Mouse (Mus musculus) hindbrain, embryonic 16.5 days (tissue): ENCODE measurements at regions not wholly inside any gene's neighbourhood (a gene's known extent, or its start where the extent isn't known, plus 50 kb on each side); places are given as distances from the start of the nearest gene placed in this dataset.

ENCODE experiments used
- ATAC-seq: fragments of 200-750 bp; cut with Nextera tagmentation; 2 replicates; pipeline ENCODE4 v1.8.0; 2017; ENCODE audit warnings: moderate TSS enrichment, moderate library complexity
- H3K27ac ChIP-seq: fragments of 300-500 bp; sonication (generic); 2 replicates; pipeline ENCODE4 v1.5.1; 2014; ENCODE audit warnings: low read depth, mild to moderate bottlenecking, control low read depth, low read length, moderate library complexity
- H3K27me3 ChIP-seq: fragments of 300-500 bp; sonication (generic); replicated peaks from 2 replicates; pipeline ENCODE4 v1.6.1; 2014; ENCODE audit warnings: low read length; ENCODE audit not compliant: control insufficient read depth, insufficient read depth
- H3K36me3 ChIP-seq: fragments of 300-500 bp; sonication (generic); 2 replicates; pipeline ENCODE4 v1.6.1; 2014; ENCODE audit warnings: mild to moderate bottlenecking, low read length, moderate library complexity, mixed read lengths; ENCODE audit not compliant: control insufficient read depth, insufficient read depth
- H3K4me1 ChIP-seq: fragments of 300-500 bp; sonication (generic); 2 replicates; pipeline ENCODE4 v1.6.1; 2014; ENCODE audit warnings: low read depth, low read length; ENCODE audit not compliant: control insufficient read depth, insufficient read depth
- H3K4me2 ChIP-seq: fragments of 300-500 bp; sonication (generic); 2 replicates; pipeline ENCODE4 v1.6.1; 2014; ENCODE audit warnings: mild to moderate bottlenecking, low read length, control low read depth, moderate library complexity
- H3K4me3 ChIP-seq: fragments of 300-500 bp; sonication (generic); 2 replicates; pipeline ENCODE4 v1.5.1; 2014; ENCODE audit warnings: mild to moderate bottlenecking, low read length, control low read depth, moderate library complexity
- H3K9ac ChIP-seq: fragments of 300-500 bp; sonication (generic); 2 replicates; pipeline ENCODE4 v1.6.1; 2014; ENCODE audit warnings: low read depth, mild to moderate bottlenecking, control low read depth, low read length, moderate library complexity
- H3K9me3 ChIP-seq: fragments of 300-500 bp; sonication (generic); 2 replicates; pipeline ENCODE4 v1.6.1; 2014; ENCODE audit warnings: mild to moderate bottlenecking, low read length, moderate library complexity; ENCODE audit not compliant: control insufficient read depth
- WGBS: fragments of 180-500 bp; shearing (Covaris S2); extraction: QIAGEN DNeasy Blood & Tissue Kit; methylation state at CpG from one replicate; pipeline ENCODE4 v1.1.7; 2014; 5-methylcytosine and 5-hydroxymethylcytosine counted together

DNA sequence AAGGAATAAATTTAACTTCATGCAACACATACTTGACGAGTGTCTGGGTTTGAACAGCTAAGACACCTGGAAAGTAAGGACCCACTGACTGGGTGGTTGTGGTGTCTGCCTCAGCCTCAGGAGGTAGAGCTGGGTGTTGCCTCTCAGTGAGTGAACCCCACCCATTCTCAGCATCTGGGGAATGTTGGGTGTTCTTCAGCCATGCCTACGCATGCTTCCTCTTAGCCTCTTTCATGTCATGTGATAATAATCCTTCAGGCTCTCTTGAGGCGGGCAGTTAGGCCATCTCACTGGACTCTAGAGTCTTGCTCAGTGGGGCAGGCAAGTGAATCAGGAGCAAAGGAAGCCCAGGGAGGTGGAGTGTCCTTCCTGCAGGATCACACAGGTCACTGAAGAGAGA, 143.4 kb upstream of the Slc38a2 start:
- H3K9me3 ChIP-seq, result no peaks in the 10 kb centered on the region
- H3K4me2 ChIP-seq, result no peak overlapping the region
- no peaks in the 10 kb centered on the region for H3K36me3 ChIP-seq
- no peak overlapping the region for H3K27ac ChIP-seq
- no peak overlapping the region for H3K4me3 ChIP-seq
- 92% methylated on average over 3 of the region's 3 CpGs for WGBS
- H3K27me3 ChIP-seq, result no peaks in the 10 kb centered on the region
- no peaks in the 10 kb centered on the region for H3K4me1 ChIP-seq
- no peak overlapping the region for H3K9ac ChIP-seq
- no peak for ATAC-seq

DNA sequence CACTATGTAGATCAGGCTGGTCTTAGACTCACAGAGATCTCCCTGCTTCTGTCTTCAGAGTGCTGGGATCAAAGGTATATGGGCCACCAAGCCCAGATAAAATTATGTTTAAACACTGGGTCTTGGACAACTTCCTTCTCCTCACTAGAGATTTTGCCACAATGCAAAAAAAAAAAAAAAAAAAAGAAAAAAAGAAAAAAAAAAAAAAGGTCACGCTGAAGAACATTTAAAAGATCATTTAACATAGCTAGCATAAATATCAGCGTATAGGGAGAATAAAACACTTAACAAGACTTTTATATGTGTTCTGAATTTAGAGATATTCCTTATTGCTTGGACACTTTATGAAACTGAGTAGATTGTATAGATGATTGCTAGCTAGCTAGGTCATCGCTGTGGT, 137.1 kb upstream of the Slc38a2 start:
- no peak overlapping the region for H3K4me2 ChIP-seq
- WGBS, result 94% methylated on average over 3 of the region's 3 CpGs

DNA sequence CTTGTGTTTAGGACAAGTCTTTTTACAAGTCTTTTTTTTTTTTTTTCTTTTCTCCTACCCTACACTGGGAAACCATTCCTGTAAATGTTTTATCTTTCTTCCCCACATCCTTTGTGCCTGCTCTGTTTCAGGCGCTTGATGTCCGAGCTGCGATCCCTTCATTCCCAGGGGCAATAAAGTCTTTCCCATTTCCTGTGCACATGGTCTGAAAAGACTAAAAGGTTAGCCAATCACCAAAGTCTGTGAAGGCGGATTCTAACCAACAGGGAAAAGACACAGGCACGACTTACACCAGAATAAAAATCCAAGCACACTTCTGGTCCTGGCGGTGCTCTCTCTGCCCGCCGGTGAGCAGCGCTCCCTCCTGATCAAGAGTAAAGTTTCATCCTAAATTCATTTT, 135.3 kb upstream of the Slc38a2 start:
- no peaks in the 10 kb centered on the region for H3K4me1 ChIP-seq
- H3K27ac ChIP-seq, result no peak overlapping the region
- H3K4me3 ChIP-seq, result no peak overlapping the region
- H3K9me3 ChIP-seq, result no peaks in the 10 kb centered on the region
- ATAC-seq, result no peak
- no peak overlapping the region for H3K4me2 ChIP-seq
- H3K36me3 ChIP-seq, result no peaks in the 10 kb centered on the region
- WGBS, result 79% methylated on average over 9 of the region's 9 CpGs
- H3K27me3 ChIP-seq, result no peaks in the 10 kb centered on the region
- no peak overlapping the region for H3K9ac ChIP-seq

More for the DNA sequence above, 137.1 kb upstream of the Slc38a2 start:
- no peak for ATAC-seq
- Histone ChIP-seq H3K4me3 (no peak overlapping the region), H3K27ac (no peak overlapping the region), H3K4me1 (no peaks in the 10 kb centered on the region), H3K27me3 (no peaks in the 10 kb centered on the region), H3K9me3 (no peaks in the 10 kb centered on the region), H3K36me3 (no peaks in the 10 kb centered on the region), H3K9ac (no peak overlapping the region)

DNA sequence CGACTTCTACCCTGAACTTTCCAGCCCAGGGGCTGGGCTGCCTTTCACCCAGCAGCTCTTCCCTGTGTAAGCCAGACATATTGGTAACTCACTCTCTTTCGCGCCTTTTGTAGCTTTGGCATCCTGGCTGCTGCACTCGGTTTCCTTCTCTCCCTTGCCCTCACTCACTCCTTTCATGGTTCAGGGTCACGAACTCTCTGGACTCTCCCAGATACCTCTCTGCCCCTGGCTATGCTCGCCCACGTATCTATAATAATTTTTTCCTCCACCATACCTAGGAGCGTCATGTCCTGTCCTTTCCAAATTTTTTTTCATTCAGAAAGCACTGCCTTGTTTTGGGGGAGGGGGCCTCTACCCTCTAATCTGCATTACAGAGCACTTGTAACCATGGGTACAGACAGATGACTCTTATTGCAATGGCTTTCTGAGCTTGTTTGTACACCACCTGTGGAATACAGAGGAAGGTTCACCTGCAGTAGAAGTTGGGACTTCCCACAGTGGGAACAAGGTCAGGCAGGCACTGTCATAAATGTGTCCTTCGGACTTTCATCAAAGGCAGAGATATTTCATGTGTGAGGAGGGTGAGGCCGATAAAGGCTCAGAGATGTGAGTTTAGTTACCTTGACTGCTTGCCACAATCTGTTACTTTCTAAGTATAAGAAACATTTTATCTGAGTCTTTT, 134.8 kb upstream of the Slc38a2 start:
- no peak overlapping the region for H3K4me2 ChIP-seq
- H3K36me3 ChIP-seq, result no peaks in the 10 kb centered on the region
- H3K4me3 ChIP-seq, result no peak overlapping the region
- H3K9me3 ChIP-seq, result no peaks in the 10 kb centered on the region
- no peaks in the 10 kb centered on the region for H3K4me1 ChIP-seq
- no peak overlapping the region for H3K27ac ChIP-seq
- no peak for ATAC-seq
- WGBS, result 87% methylated on average over 10 of the region's 10 CpGs
- H3K27me3 ChIP-seq, result no peaks in the 10 kb centered on the region
- H3K9ac ChIP-seq, result no peak overlapping the region

DNA sequence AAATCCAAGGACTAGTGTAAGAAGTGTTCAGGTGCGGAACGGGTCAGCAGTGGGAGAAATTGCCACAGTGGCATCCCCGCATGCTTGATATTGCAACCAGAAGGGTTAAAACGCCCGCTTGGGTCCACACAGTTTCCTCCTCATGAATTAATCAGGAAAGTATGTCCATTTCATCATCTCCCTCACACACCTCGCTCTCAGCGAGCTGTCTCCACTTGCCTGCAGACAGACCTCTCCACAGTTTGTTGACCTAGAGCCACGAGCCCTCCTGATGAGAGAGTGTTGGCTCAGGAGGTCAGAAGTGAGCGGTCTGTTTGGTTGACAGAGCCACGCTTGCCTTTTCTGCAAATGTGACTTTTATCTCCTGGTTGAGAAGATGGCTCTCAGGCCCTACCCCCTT, 132.9 kb upstream of the Slc38a2 start:
- no peak overlapping the region for H3K4me2 ChIP-seq
- no peaks in the 10 kb centered on the region for H3K27me3 ChIP-seq
- WGBS, result 82% methylated on average over 10 of the region's 10 CpGs
- no peaks in the 10 kb centered on the region for H3K4me1 ChIP-seq
- H3K36me3 ChIP-seq, result no peaks in the 10 kb centered on the region
- no peak overlapping the region for H3K27ac ChIP-seq
- H3K9ac ChIP-seq, result no peak overlapping the region
- no peak overlapping the region for H3K4me3 ChIP-seq
- H3K9me3 ChIP-seq, result no peaks in the 10 kb centered on the region
- ATAC-seq, result no peak

DNA sequence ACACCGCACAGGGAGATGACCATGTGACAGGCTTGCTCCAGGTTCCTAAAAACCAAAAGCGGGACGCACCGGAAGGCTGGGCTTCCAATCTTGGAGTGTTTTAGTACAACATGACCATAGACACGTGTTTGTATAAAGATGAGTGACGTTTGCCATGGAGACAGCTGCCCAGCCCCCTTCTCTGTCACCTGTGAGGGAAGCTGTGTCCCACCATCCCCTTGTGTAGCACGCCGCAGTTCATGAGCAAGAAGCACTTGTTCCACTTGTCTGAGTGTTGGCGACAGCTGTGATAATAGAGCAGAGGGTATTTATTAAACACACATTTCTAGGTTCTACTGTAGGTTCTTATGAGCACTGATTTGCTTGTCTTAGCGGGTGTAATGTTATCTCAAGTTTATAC, 131.7 kb upstream of the Slc38a2 start:
- no peaks in the 10 kb centered on the region for H3K27me3 ChIP-seq
- H3K27ac ChIP-seq, result no peak overlapping the region
- H3K9me3 ChIP-seq, result no peaks in the 10 kb centered on the region
- 93% methylated on average over 10 of the region's 10 CpGs for WGBS
- no peaks in the 10 kb centered on the region for H3K4me1 ChIP-seq
- no peak for ATAC-seq
- no peak overlapping the region for H3K9ac ChIP-seq
- H3K4me3 ChIP-seq, result no peak overlapping the region
- no peaks in the 10 kb centered on the region for H3K36me3 ChIP-seq
- H3K4me2 ChIP-seq, result no peak overlapping the region

DNA sequence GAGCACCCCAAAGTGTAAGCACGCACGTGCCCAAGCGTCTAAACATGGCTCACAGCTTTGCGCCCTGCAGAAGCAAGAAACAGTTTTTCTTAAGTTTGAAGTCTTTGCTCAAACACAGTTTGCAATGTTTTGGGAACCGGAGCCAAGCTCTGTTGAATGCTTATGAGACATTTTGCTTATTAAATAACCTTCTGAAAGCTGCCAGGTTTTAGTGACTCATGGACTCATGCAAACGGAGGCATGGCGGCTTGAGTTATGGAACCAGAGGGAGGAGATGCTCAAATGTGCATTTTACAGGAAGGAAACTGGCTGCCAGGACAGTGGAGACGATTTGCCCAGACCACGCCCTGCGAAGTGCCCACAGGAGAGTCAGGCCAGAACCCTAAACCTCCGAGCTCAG, 131.0 kb upstream of the Slc38a2 start:
- Histone ChIP-seq H3K36me3 (no peaks in the 10 kb centered on the region), H3K4me1 (no peaks in the 10 kb centered on the region), H3K4me3 (no peak overlapping the region), H3K9me3 (no peaks in the 10 kb centered on the region), H3K27ac (no peak overlapping the region), H3K9ac (no peak overlapping the region), H3K4me2 (no peak overlapping the region), H3K27me3 (no peaks in the 10 kb centered on the region)
- 91% methylated on average over 11 of the region's 11 CpGs for WGBS
- ATAC-seq, result no peak

DNA sequence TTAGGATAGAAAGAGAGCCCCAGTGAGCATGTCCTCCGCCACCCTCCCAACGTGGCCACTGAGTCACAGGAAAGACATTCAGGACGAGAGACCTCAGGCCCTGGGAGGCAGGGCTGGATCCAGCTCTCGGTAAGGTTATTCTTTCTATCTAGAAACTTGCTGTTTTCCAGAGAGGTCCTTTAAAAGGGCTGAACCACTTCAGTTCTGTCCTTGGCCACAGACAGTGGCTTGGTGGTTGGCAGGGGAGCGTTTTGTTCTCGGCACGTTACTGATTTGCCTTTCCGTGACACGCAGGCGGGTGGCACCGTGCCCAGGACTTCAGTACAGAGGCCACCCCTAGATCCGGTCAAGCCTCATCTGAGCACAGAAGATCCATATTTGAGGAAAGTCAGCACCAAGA, 130.4 kb upstream of the Slc38a2 start:
- Histone ChIP-seq H3K27ac (no peak overlapping the region), H3K36me3 (no peaks in the 10 kb centered on the region), H3K4me1 (no peaks in the 10 kb centered on the region), H3K27me3 (no peaks in the 10 kb centered on the region), H3K4me2 (no peak overlapping the region), H3K4me3 (no peak overlapping the region), H3K9ac (no peak overlapping the region), H3K9me3 (no peaks in the 10 kb centered on the region)
- ATAC-seq, result no peak
- WGBS, result 82% methylated on average over 12 of the region's 12 CpGs

DNA sequence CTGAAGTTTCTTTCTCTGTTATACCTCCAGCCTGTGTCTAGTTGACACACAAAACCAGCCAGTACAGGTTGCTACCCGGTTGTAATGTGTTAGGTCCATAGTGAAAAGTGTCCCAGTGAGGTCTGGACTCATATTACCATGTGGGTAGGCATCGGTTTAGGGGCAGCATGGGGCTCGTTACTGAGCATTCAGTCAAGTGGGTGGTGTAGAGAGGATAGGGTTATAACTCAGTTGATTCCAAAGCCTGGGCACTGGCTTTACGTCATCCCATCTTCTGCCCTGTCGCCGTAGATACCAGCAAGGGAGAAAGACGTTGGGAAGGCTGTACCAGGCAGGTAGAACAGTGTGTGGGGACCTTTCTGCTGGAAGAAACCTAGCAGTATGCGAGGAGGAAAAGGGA, 129.2 kb upstream of the Slc38a2 start:
- Histone ChIP-seq H3K4me1 (no peaks in the 10 kb centered on the region), H3K36me3 (no peaks in the 10 kb centered on the region), H3K9ac (no peak overlapping the region), H3K27ac (no peak overlapping the region), H3K27me3 (no peaks in the 10 kb centered on the region), H3K4me3 (no peak overlapping the region), H3K4me2 (no peak overlapping the region), H3K9me3 (no peaks in the 10 kb centered on the region)
- ATAC-seq, result no peak
- 93% methylated on average over 8 of the region's 8 CpGs for WGBS

DNA sequence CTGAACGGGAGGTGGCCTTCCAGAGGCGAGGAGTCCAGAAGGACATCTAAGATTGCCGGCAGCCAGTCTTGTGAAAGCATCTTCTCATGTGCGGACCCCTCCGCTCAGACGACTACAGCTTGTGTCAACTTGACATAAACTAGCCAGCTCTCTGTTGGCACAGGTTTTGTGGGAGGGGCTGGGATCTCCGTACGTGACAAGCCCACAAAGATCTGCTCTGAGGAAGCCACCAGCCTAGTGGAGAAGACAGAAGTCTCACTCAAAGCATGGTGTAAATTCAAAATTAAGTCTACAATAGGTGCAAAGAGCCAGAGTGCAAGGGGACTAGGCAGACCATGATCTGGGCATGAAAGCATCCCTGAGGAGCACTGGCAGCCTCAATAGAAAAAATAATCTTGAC, 128.4 kb upstream of the Slc38a2 start:
- Histone ChIP-seq H3K27ac (no peak overlapping the region), H3K4me2 (no peak overlapping the region), H3K4me1 (no peaks in the 10 kb centered on the region), H3K36me3 (no peaks in the 10 kb centered on the region), H3K27me3 (no peaks in the 10 kb centered on the region), H3K9me3 (no peaks in the 10 kb centered on the region), H3K9ac (no peak overlapping the region), H3K4me3 (no peak overlapping the region)
- ATAC-seq, result no peak
- 89% methylated on average over 8 of the region's 8 CpGs for WGBS
